Mouse (Mus musculus) hindbrain, embryonic 11.5 days (tissue): ENCODE results near the gene Arid1a. TPM values are rescaled to one million over a fixed set of nuclear protein-coding genes. Genes with fewer than 3 reads are reported as not detected.
A peak's percentile ranks its signal among the peaks of the same experiment; 100 is the strongest.

Experiments used
- ATAC-seq: fragments of 200-750 bp; cut with Nextera tagmentation; 2 replicates; pipeline ENCODE4 v1.8.0; 2017; ENCODE audit warnings: mild to moderate bottlenecking, moderate TSS enrichment, moderate library complexity; ENCODE audit not compliant: low FRiP score
- DNase-seq: peaks from one replicate; pipeline ENCODE4 v3.0.0-alpha.2; 2015; ENCODE audit warnings: low spot score
- H3K27ac ChIP-seq: fragments of 300-500 bp; sonication (generic); 2 replicates; pipeline ENCODE4 v1.5.1; 2014; ENCODE audit warnings: mild to moderate bottlenecking, low read depth, low read length
- H3K27me3 ChIP-seq: fragments of 300-500 bp; sonication (generic); 2 replicates; pipeline ENCODE4 v1.6.1; 2014; ENCODE audit warnings: mild to moderate bottlenecking, low read length, moderate library complexity, mixed read lengths; ENCODE audit not compliant: control insufficient read depth, insufficient read depth
- H3K36me3 ChIP-seq: fragments of 300-500 bp; sonication (generic); 2 replicates; pipeline ENCODE4 v1.6.1; 2014; ENCODE audit warnings: mild to moderate bottlenecking, low read length, moderate library complexity, mixed read lengths; ENCODE audit not compliant: control insufficient read depth, insufficient read depth
- H3K4me1 ChIP-seq: fragments of 300-500 bp; sonication (generic); replicated peaks from 2 replicates; pipeline ENCODE4 v1.6.1; 2014; ENCODE audit warnings: low read length, mixed read lengths; ENCODE audit not compliant: control insufficient read depth, insufficient read depth
- H3K4me2 ChIP-seq: fragments of 300-500 bp; sonication (generic); replicated peaks from 2 replicates; pipeline ENCODE4 v1.6.1; 2014; ENCODE audit warnings: mild to moderate bottlenecking, low read depth, low read length
- H3K4me3 ChIP-seq: fragments of 300-500 bp; sonication (generic); 2 replicates; pipeline ENCODE4 v1.5.1; 2014; ENCODE audit warnings: low read depth, low read length
- H3K9ac ChIP-seq: fragments of 300-500 bp; sonication (generic); 2 replicates; pipeline ENCODE4 v1.6.1; 2014; ENCODE audit warnings: low read depth, low read length
- H3K9me3 ChIP-seq: fragments of 300-500 bp; sonication (generic); 2 replicates; pipeline ENCODE4 v1.6.1; 2016; ENCODE audit warnings: low read length; ENCODE audit not compliant: control insufficient read depth
- WGBS: fragments of 180-500 bp; shearing (Covaris S2); extraction: QIAGEN DNeasy Blood & Tissue Kit; methylation state at CpG from one replicate; pipeline ENCODE4 v1.1.7; 2014; 5-methylcytosine and 5-hydroxymethylcytosine counted together
- polyA plus RNA-seq: library from polyadenylated mRNA; unstranded; fragments of >200 nt; fragmentation: Nextera tagmentation; extraction: Ambion mirVana; gene quantifications from 2 replicates; pipeline ENCODE4 v1.2.1, GENCODE M21; 2014

The Arid1a gene
- polyA plus RNA-seq, 1 experiment from 2014 or later: 51.6 TPM

GRCm38 (mm10) chr4:133665118-133665517 lies 91.5 kb downstream of the Arid1a start:
- 52% methylated on average over 11 of the region's 11 CpGs for WGBS
- Histone ChIP-seq H3K9me3 (no peaks in the 10 kb centered on the region), H3K9ac (peak overlapping the region; percentile 23; the same call in 1 of the 2 replicates), H3K27me3 (no peaks in the 10 kb centered on the region), H3K4me3 (no peak overlapping the region), H3K36me3 (no peaks in the 10 kb centered on the region), H3K27ac (no peak overlapping the region), H3K4me1 (no peaks in the 10 kb centered on the region), H3K4me2 (no peak overlapping the region)
- no peak for DNase-seq
- ATAC-seq: no peak

- no peak overlapping the region for H3K27ac ChIP-seq
- H3K4me1 ChIP-seq: no peaks in the 10 kb centered on the region
- WGBS: 90% methylated on average over 8 of the region's 8 CpGs
- no peak overlapping the region for H3K4me3 ChIP-seq
- ATAC-seq (no peak), DNase-seq (no peak)
- no peaks in the 10 kb centered on the region for H3K36me3 ChIP-seq
- no peak overlapping the region for H3K9ac ChIP-seq
- H3K4me2 ChIP-seq: no peak overlapping the region
- no peaks in the 10 kb centered on the region for H3K9me3 ChIP-seq
- no peaks in the 10 kb centered on the region for H3K27me3 ChIP-seq
Observed at GRCm38 (mm10) chr4:133662945-133663344, 93.6 kb downstream of the Arid1a start.

GRCm38 (mm10) chr4:133662421-133662820 lies 94.1 kb downstream of the Arid1a start:
- H3K4me1 ChIP-seq: no peaks in the 10 kb centered on the region
- H3K27ac ChIP-seq: no peak overlapping the region
- WGBS: 95% methylated on average over 8 of the region's 8 CpGs
- DNase-seq: no peak
- ATAC-seq: no peak
- H3K4me3 ChIP-seq: no peak overlapping the region
- no peaks in the 10 kb centered on the region for H3K9me3 ChIP-seq
- no peak overlapping the region for H3K4me2 ChIP-seq
- no peak overlapping the region for H3K9ac ChIP-seq
- H3K36me3 ChIP-seq: no peaks in the 10 kb centered on the region
- H3K27me3 ChIP-seq: no peaks in the 10 kb centered on the region

GRCm38 (mm10) chr4:133660193-133661155 lies 96.1 kb downstream of the Arid1a start:
- Histone ChIP-seq H3K9ac (no peak overlapping the region), H3K27me3 (no peaks in the 10 kb centered on the region), H3K4me3 (0 out of 2 replicates have a peak overlapping the region, but pooled peaks have one; percentile 2), H3K27ac (peak overlapping the region; percentile 59; the same call in 1 of the 2 replicates), H3K36me3 (no peaks in the 10 kb centered on the region), H3K4me1 (no peaks in the 10 kb centered on the region; the same call in 1 of the 2 replicates), H3K9me3 (no peaks in the 10 kb centered on the region), H3K4me2 (no peak overlapping the region)
- ATAC-seq (no peak), DNase-seq (no peak)
- whole genome bisulfite sequencing: 20% methylated on average over 10 of the region's 10 CpGs

GRCm38 (mm10) chr4:133659497-133660192 lies 96.9 kb downstream of the Arid1a start:
- ATAC-seq: no peak
- DNase-seq: no peak
- H3K4me3 ChIP-seq: no peak overlapping the region
- 0 out of 2 replicates have a peak overlapping the region, but pooled peaks have one; percentile 59 for H3K27ac ChIP-seq
- no peaks in the 10 kb centered on the region for H3K9me3 ChIP-seq
- WGBS: 18% methylated on average over 15 of the region's 15 CpGs
- H3K27me3 ChIP-seq: no peaks in the 10 kb centered on the region
- H3K4me1 ChIP-seq: no peaks in the 10 kb centered on the region; the same call in 1 of the 2 replicates
- H3K4me2 ChIP-seq: no peak overlapping the region
- no peaks in the 10 kb centered on the region for H3K36me3 ChIP-seq
- no peak overlapping the region for H3K9ac ChIP-seq

- 30% methylated on average over 2 of the region's 2 CpGs for WGBS
- DNase-seq: no peak
- Histone ChIP-seq H3K36me3 (no peaks in the 10 kb centered on the region), H3K4me3 (no peak overlapping the region), H3K4me2 (no peak overlapping the region), H3K27me3 (no peaks in the 10 kb centered on the region), H3K9ac (no peak overlapping the region), H3K4me1 (no peaks in the 10 kb centered on the region; the same call in 1 of the 2 replicates), H3K9me3 (no peaks in the 10 kb centered on the region), H3K27ac (no peak overlapping the region)
- ATAC-seq: no peak
Observed at GRCm38 (mm10) chr4:133658729-133659128, 97.8 kb downstream of the Arid1a start.

- Histone ChIP-seq H3K9ac (no peak overlapping the region), H3K27ac (no peak overlapping the region), H3K9me3 (no peaks in the 10 kb centered on the region), H3K4me3 (no peak overlapping the region), H3K36me3 (no peaks in the 10 kb centered on the region), H3K4me1 (no peaks in the 10 kb centered on the region; the same call in 1 of the 2 replicates), H3K27me3 (no peaks in the 10 kb centered on the region), H3K4me2 (no peak overlapping the region)
- no peak for ATAC-seq
- 53% methylated on average over 5 of the region's 5 CpGs for WGBS
- DNase-seq: no peak
Observed at GRCm38 (mm10) chr4:133657829-133658458, 98.6 kb downstream of the Arid1a start.

GRCm38 (mm10) chr4:133656997-133657396 lies 99.6 kb downstream of the Arid1a start:
- Histone ChIP-seq H3K36me3 (no peaks in the 10 kb centered on the region), H3K4me2 (no peak overlapping the region), H3K4me1 (no peaks in the 10 kb centered on the region; the same call in 1 of the 2 replicates), H3K9ac (no peak overlapping the region), H3K9me3 (no peaks in the 10 kb centered on the region), H3K27ac (no peak overlapping the region), H3K27me3 (no peaks in the 10 kb centered on the region), H3K4me3 (no peak overlapping the region)
- ATAC-seq (no peak), DNase-seq (no peak)
- WGBS: 21% methylated on average over 4 of the region's 4 CpGs
